Mouse (Mus musculus) embryonic facial prominence, embryonic 10.5 days (tissue): ENCODE data around the gene Taldo1. TPM values are rescaled to one million over a fixed set of nuclear protein-coding genes. Genes with fewer than 3 reads are reported as not detected.

ENCODE experiments used
- polyA plus RNA-seq: library from polyadenylated mRNA; unstranded; fragments of >200 nt; fragmentation: Nextera tagmentation; extraction: Ambion mirVana; gene quantifications from 2 replicates; pipeline ENCODE4 v1.2.1, GENCODE M21; 2016

The Taldo1 gene
- polyA plus RNA-seq, 1 experiment from 2014 or later: 297 TPM

Other genes starting within 250 kb of the Taldo1 start
- 77.9 and 79.7 TPM in 2 replicates for gene Rnh1, start 219.3 kb upstream of the Taldo1 start, polyA plus RNA-seq
- 94.3 and 94.9 TPM in 2 replicates for gene Hras, start 198.2 kb upstream of the Taldo1 start, polyA plus RNA-seq
- 15.1 and 18.1 TPM in 2 replicates for gene Lrrc56, start 198.0 kb upstream of the Taldo1 start, polyA plus RNA-seq
- 4.9 and 5.3 TPM in 2 replicates for gene Lmntd2, start 178.1 kb upstream of the Taldo1 start, polyA plus RNA-seq
- gene Rassf7, start 176.3 kb upstream of the Taldo1 start, polyA plus RNA-seq: 54.5 and 56.0 TPM in 2 replicates
- gene Phrf1, start 163.4 kb upstream of the Taldo1 start, polyA plus RNA-seq: 114 and 124 TPM in 2 replicates
- gene Irf7, start 125.7 kb upstream of the Taldo1 start, polyA plus RNA-seq: 0.34 TPM in 2 replicates
- gene Cdhr5, start 115.4 kb upstream of the Taldo1 start, polyA plus RNA-seq: 0.10 and 0.17 TPM in 2 replicates
- gene Sct, start 113.1 kb upstream of the Taldo1 start, polyA plus RNA-seq: 8.8 and 9.6 TPM in 2 replicates
- gene Drd4, start 100.2 kb upstream of the Taldo1 start, polyA plus RNA-seq: 0.60 and 0.86 TPM in 2 replicates
- 57.9 and 65.0 TPM in 2 replicates for gene Deaf1, start 64.5 kb upstream of the Taldo1 start, polyA plus RNA-seq
- gene Tmem80, start 64.5 kb upstream of the Taldo1 start, polyA plus RNA-seq: 44.9 and 49.0 TPM in 2 replicates
- gene Eps8l2, start 53.3 kb upstream of the Taldo1 start, polyA plus RNA-seq: 12.1 and 13.0 TPM in 2 replicates
- gene Gatd1, start 21.9 kb downstream of the Taldo1 start, polyA plus RNA-seq: 48.5 and 50.8 TPM in 2 replicates
- 7.7 and 8.4 TPM in 2 replicates for gene Cend1, start 37.3 kb downstream of the Taldo1 start, polyA plus RNA-seq
- gene Slc25a22, start 45.7 kb downstream of the Taldo1 start, polyA plus RNA-seq: 49.3 and 52.2 TPM in 2 replicates
- gene Pidd1, start 51.8 kb downstream of the Taldo1 start, polyA plus RNA-seq: 24.9 and 26.0 TPM in 2 replicates
- 1,198 and 1,200 TPM in 2 replicates for gene Rplp2, start 55.2 kb downstream of the Taldo1 start, polyA plus RNA-seq
- 13.2 and 14.3 TPM in 2 replicates for gene Pnpla2, start 63.0 kb downstream of the Taldo1 start, polyA plus RNA-seq
- 6.6 and 8.3 TPM in 2 replicates for gene Cracr2b, start 68.9 kb downstream of the Taldo1 start, polyA plus RNA-seq
- 20.6 and 22.4 TPM in 2 replicates for gene Cd151, start 75.2 kb downstream of the Taldo1 start, polyA plus RNA-seq
- gene Polr2l, start 82.9 kb downstream of the Taldo1 start, polyA plus RNA-seq: 84.0 and 86.0 TPM in 2 replicates
- 32.6 and 34.2 TPM in 2 replicates for gene Tspan4, start 83.0 kb downstream of the Taldo1 start, polyA plus RNA-seq
- 23.8 and 24.3 TPM in 2 replicates for gene Chid1, start 147.7 kb downstream of the Taldo1 start, polyA plus RNA-seq
- gene Ap2a2, start 170.0 kb downstream of the Taldo1 start, polyA plus RNA-seq: 98.1 and 99.2 TPM in 2 replicates